Mouse (Mus musculus): ENCODE results near the gene Tmem236.
"Not testable (repeated sequence)": the region's sequence is repeated elsewhere in the genome, so short reads cannot be mapped to it uniquely, and the experiment has no call there.

Tmem236 gene

GRCm38 (mm10) chr2:14191601-14192000, 17.3 kb downstream of the Tmem236 start:
- peak; percentile 24 for DNase-seq (ENCODE audit: extremely low read depth, low read depth)

- peak; percentile 62 for DNase-seq (ENCODE audit: extremely low read depth, low read depth)
Measured at GRCm38 (mm10) chr2:14192046-14192445, 17.7 kb downstream of the Tmem236 start.

GRCm38 (mm10) chr2:14198325-14198903, 24.1 kb downstream of the Tmem236 start:
- DNase-seq (ENCODE audit: extremely low read depth, low read depth), result not testable (repeated sequence)

- DNase-seq (ENCODE audit: extremely low read depth, low read depth), result no peak
Measured at GRCm38 (mm10) chr2:14199621-14200020, 25.3 kb downstream of the Tmem236 start.

- DNase-seq (ENCODE audit: extremely low read depth, low read depth), result not testable (repeated sequence)
Measured at GRCm38 (mm10) chr2:14200879-14201445, 26.6 kb downstream of the Tmem236 start.

- no peak for DNase-seq (ENCODE audit: extremely low read depth, low read depth)
Measured at GRCm38 (mm10) chr2:14204308-14204707, 30.0 kb downstream of the Tmem236 start.

GRCm38 (mm10) chr2:14206798-14207197, 32.5 kb downstream of the Tmem236 start:
- DNase-seq (ENCODE audit: extremely low read depth, low read depth), result no peak

- DNase-seq (ENCODE audit: extremely low read depth, low read depth), result no peak
Measured at GRCm38 (mm10) chr2:14210731-14211130, 36.4 kb downstream of the Tmem236 start.

GRCm38 (mm10) chr2:14211606-14212005, 37.3 kb downstream of the Tmem236 start:
- DNase-seq (ENCODE audit: extremely low read depth, low read depth), result no peak

GRCm38 (mm10) chr2:14214764-14215163, 40.4 kb downstream of the Tmem236 start:
- DNase-seq (ENCODE audit: extremely low read depth, low read depth), result no peak

- DNase-seq (ENCODE audit: extremely low read depth, low read depth), result no peak
Measured at GRCm38 (mm10) chr2:14216653-14217052, 42.3 kb downstream of the Tmem236 start.

GRCm38 (mm10) chr2:14218126-14218525, 43.8 kb downstream of the Tmem236 start:
- no peak for DNase-seq (ENCODE audit: extremely low read depth, low read depth)

- no peak for DNase-seq (ENCODE audit: extremely low read depth, low read depth)
Measured at GRCm38 (mm10) chr2:14224387-14224786, 50.1 kb downstream of the Tmem236 start.

GRCm38 (mm10) chr2:14228495-14228894, 54.2 kb downstream of the Tmem236 start:
- DNase-seq (ENCODE audit: extremely low read depth, low read depth), result no peak

GRCm38 (mm10) chr2:14229149-14229548, 54.8 kb downstream of the Tmem236 start, which contains the start of gene Mrc1:
Gene Mrc1 (plus strand): TSS chr2:14229392.
- DNase-seq (ENCODE audit: extremely low read depth, low read depth), result no peak

GRCm38 (mm10) chr2:14229979-14230378, 55.7 kb downstream of the Tmem236 start:
- no peak for DNase-seq (ENCODE audit: extremely low read depth, low read depth)

- no peak for DNase-seq (ENCODE audit: extremely low read depth, low read depth)
Measured at GRCm38 (mm10) chr2:14232897-14233296, 58.6 kb downstream of the Tmem236 start.

- DNase-seq (ENCODE audit: extremely low read depth, low read depth), result no peak
Measured at GRCm38 (mm10) chr2:14233983-14234382, 59.7 kb downstream of the Tmem236 start.

GRCm38 (mm10) chr2:14235319-14235718, 61.0 kb downstream of the Tmem236 start:
- no peak for DNase-seq (ENCODE audit: extremely low read depth, low read depth)

GRCm38 (mm10) chr2:14236920-14237319, 62.6 kb downstream of the Tmem236 start:
- DNase-seq (ENCODE audit: extremely low read depth, low read depth), result no peak

GRCm38 (mm10) chr2:14237723-14238122, 63.4 kb downstream of the Tmem236 start:
- no peak for DNase-seq (ENCODE audit: extremely low read depth, low read depth)

GRCm38 (mm10) chr2:14239151-14239550, 64.8 kb downstream of the Tmem236 start:
- no peak for DNase-seq (ENCODE audit: extremely low read depth, low read depth)

GRCm38 (mm10) chr2:14244157-14244556, 69.8 kb downstream of the Tmem236 start:
- peak; percentile 26 for DNase-seq (ENCODE audit: extremely low read depth, low read depth)

All from MEL-GATA-1-ER (cell line).